Mouse (Mus musculus) stomach, adult 2 months (tissue): ENCODE measurements around the gene Olfr872. TPM values are rescaled to one million over a fixed set of nuclear protein-coding genes. Genes with fewer than 3 reads are reported as not detected.

Experiments
- polyA plus RNA-seq: library from polyadenylated mRNA; depleted of rRNA; stranded (reverse); fragments of >200 nt; gene quantifications from 2 replicates; pipeline ENCODE4 v1.2.3, GENCODE M21; 2012; rRNA removed

The Olfr872 gene
- not detected in 2 replicates for polyA plus RNA-seq

GRCm38 (mm10) chr9:20236819-20237218 is at the start of gene Olfr872:
Gene Olfr872, plus strand, starts transcription at chr9:20237119.

GRCm38 (mm10) chr9:20211907-20212306 is 25.0 kb upstream of the Olfr872 start, which contains the start of gene Olfr871:
Gene Olfr871, plus strand, starts transcription at chr9:20212207.

GRCm38 (mm10) chr9:20282051-20282450 is 45.1 kb downstream of the Olfr872 start, which contains the start of gene Olfr39:
Gene Olfr39, plus strand, starts transcription at chr9:20282351.

GRCm38 (mm10) chr9:20298232-20298631 is 61.3 kb downstream of the Olfr872 start, which contains the start of gene Olfr873:
Gene Olfr873, plus strand, starts transcription at chr9:20298532.

Other genes with a start within 250 kb of the Olfr872 start
- not detected in 2 replicates for gene Olfr866, start 209.1 kb upstream of the Olfr872 start, polyA plus RNA-seq
- not detected in 2 replicates for gene Olfr867, start 179.6 kb upstream of the Olfr872 start, polyA plus RNA-seq
- not detected in 2 replicates for gene Olfr868, start 138.5 kb upstream of the Olfr872 start, polyA plus RNA-seq
- gene Olfr869, start 108.1 kb upstream of the Olfr872 start, polyA plus RNA-seq: not detected in 2 replicates
- not detected in 2 replicates for gene Olfr870, start 63.1 kb upstream of the Olfr872 start, polyA plus RNA-seq
- gene Olfr871, start 24.9 kb upstream of the Olfr872 start, polyA plus RNA-seq: not detected in 2 replicates
- gene Olfr39, start 45.2 kb downstream of the Olfr872 start, polyA plus RNA-seq: not detected in 2 replicates
- gene Olfr873, start 61.4 kb downstream of the Olfr872 start, polyA plus RNA-seq: not detected in 2 replicates
- gene Olfr18, start 99.0 kb downstream of the Olfr872 start, polyA plus RNA-seq: not detected in 2 replicates
- 1.00 and 1.2 TPM in 2 replicates for gene Zfp560, start 148.1 kb downstream of the Olfr872 start, polyA plus RNA-seq
- gene Zfp26, start 223.0 kb downstream of the Olfr872 start, polyA plus RNA-seq: 0.16 and 0.37 TPM in 2 replicates